Mouse (Mus musculus) gastrocnemius, postnatal 36 days (tissue): ENCODE data around the gene Bsnd. TPM values are rescaled to one million over a fixed set of nuclear protein-coding genes. Genes with fewer than 3 reads are reported as not detected.

ENCODE experiments used
- DNase-seq, 2 experiments: peaks; one replicate each; pipeline ENCODE4 v3.0.0; 2022
- intact Hi-C: fragments of 180-260 bp; cut with DNase I; formaldehyde crosslinking; loops from one replicate; pipeline ENCODE4 v1.15.1; 2025
- long read RNA-seq, 2 experiments: library from polyadenylated mRNA; stranded (forward); transcript quantifications; one replicate each; pipeline ENCODE4 v2.0.0; 2021
- total RNA-seq, 2 experiments: library from RNA; stranded (reverse); gene quantifications; 2 replicates each; pipeline ENCODE4 v1.2.3; 2021

Gene Bsnd
- not detected for total RNA-seq
- long read RNA-seq, experiment 1 = 0 reads
- long read RNA-seq, experiment 2 = 0 reads

DNA sequence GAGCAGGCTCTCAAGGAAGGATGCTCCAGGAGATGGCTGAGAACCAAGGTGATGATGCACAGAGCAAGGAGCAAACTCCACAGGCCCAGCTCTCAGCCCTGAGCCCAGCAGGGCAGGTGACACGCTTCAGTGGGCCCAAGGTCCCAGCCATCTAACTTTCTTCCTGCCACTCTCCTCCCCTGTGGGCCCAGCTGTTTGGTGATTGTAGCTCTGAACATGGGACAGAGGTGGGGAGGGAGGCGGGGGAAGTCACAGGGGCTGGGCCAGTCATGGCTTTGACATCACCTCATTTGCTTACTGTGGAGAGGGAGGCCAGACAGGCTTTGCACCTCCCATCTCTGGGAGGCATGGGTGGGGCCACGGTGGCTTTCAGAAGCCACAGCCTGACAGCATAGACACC is at the start of gene Bsnd:
Bsnd (minus strand) TSS at position 168 of the 400 bp plus-strand sequence.
- intact Hi-C loops = no loop called here
- DNase-seq = no peak

DNA sequence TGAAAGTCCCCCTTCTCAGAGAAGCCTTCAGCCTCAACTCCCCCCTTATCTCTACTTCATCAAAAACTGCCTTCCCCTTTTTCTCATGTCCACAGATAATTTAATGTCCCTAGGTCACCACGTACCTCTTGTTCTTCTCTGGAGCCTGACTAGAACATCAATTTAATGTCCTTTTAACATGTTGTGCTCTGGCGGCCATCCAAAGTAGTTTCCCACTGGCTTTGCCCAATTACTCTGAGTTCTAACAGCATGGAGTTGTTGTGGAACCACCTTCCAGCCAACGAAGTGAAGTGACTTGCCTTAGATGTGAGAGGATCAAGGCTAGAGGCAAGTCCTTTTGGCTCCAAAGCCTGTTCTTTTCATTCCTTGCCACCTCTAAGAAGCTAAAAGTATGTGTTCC is 49.4 kb upstream of the Bsnd start:
- no peak for DNase-seq
- intact Hi-C loops = no loop called here

DNA sequence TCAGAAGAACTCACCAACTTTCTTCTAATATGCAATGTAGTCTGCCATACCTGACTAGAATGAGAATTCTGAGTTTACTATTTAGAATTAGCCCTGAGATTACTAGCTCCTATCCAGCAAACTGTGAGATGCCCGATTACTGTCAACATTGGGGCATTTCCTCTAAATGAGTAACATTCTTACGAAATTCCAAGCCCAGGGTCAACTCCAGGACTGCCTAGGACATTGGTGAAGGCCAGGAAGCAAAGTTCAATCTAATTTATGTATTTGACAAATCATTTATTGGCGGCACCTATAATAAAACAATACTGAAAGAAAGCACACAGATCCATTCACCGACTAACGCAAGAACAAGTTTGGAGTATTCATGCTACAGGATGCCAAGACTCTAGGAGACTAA is 47.7 kb upstream of the Bsnd start:
- intact Hi-C loops = no loop called here
- no peak for DNase-seq

DNA sequence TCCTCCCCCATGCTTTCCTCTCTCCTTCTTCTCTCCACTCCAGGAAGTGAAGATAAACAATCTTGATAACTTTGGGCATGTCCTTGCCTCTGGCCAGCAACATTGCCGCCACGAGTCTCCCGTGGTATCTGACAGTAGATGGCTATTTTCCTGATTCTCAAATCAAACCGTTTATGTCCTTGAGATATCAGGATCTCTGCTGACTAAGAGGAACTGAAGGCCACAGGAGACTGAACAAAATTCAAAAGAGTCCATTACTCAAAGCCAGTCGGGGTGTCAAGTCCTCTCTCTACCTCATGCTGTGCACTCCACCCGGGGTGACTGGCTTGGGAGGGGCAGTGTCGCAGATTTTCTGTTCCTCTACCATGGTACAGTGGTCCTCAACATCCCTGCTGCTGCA is 42.2 kb upstream of the Bsnd start:
- intact Hi-C loops = no loop called here
- DNase-seq = no peak

DNA sequence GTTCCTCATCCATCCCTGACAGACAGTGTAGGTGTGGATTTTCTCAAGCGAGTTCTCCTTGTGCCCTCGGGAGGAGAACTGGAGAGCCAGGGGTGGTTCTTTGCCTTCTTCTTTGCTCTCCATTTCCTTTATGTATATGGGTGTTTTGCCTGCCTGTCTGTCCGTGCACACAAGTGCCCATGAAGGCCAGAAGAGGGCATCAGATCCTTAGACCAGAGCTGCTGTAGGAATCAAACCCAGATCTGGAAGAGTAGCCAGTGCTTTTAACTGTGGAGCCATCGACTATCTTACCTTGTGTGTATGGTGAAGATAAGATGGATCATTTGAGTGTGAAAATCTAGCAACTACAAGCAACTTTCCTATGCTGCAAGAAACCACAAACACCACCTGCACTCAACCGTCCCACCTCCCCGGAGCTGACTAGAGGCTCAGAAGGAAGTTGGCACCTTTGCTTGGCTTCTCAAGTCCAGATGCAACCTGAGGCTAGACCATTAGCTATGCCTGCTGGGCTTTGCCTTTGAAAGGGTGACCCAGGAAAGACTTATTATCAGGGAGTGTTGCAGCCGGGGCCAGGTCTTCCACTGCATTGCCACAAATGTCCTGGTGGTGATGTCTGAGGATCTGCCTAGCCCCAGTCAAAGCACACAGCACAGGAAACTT is 41.5 kb upstream of the Bsnd start:
- intact Hi-C loops = no loop called here
- no peak for DNase-seq

DNA sequence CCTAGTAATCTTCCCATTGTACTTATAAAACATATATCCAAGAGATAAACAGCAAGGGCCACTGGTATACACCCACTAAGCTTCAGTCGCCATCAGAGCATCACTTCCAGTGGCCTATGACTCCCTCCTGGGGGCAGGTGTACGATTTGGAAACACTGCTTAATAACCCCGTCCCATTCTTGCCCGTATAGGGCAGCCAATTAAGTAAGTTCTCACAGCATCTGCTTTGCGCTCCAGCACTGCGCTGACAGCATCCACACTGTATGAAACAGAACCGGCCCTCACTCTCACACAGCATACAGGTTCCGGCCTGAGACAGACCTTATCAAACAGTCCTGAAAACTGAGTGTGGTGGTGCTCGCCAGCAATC is 38.0 kb upstream of the Bsnd start:
- no peak for DNase-seq
- intact Hi-C loops = loop anchor here (1.0 kb wide), 1 partner anchor 56 kb away; no protein-coding TSS in a partner anchor

DNA sequence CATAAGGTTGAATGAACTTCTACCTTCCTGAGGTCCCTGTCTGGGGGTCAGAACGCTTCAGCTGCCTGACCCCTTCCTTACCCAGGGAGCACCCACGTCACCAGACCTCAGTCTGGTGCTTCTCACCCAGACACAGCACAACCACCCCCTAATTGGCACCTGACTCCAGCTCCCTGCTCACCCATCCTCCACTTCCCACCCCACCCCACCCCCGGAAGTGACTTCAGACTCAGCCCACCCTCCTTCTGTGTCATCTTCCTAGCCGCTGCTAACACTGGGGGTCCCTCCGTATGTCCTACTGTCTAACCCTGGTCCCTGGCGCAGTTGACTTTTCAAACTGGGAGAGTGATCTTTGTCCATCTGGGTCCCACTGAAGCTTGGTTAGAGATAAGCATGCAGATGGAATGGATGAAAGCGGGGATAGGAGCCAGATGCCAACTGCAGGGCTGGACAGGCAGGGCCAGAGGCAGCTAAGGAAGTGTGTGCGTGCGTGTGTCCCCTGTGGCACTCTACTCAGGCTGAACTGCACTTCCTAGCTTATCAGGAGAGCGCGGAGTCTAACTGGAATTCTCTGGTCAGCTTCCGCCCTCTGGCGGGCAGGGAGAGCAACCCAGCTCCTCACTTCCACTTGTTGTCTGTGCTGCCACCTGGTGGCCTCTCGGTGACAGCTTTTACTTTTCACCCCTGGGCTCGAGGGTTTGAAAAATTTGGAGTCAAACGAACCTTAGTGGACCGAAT is 37.5 kb upstream of the Bsnd start:
- intact Hi-C loops = loop anchor here (1.0 kb wide), 1 partner anchor 55 kb away; no protein-coding TSS in a partner anchor
- DNase-seq = peak; percentile 83 to 86

DNA sequence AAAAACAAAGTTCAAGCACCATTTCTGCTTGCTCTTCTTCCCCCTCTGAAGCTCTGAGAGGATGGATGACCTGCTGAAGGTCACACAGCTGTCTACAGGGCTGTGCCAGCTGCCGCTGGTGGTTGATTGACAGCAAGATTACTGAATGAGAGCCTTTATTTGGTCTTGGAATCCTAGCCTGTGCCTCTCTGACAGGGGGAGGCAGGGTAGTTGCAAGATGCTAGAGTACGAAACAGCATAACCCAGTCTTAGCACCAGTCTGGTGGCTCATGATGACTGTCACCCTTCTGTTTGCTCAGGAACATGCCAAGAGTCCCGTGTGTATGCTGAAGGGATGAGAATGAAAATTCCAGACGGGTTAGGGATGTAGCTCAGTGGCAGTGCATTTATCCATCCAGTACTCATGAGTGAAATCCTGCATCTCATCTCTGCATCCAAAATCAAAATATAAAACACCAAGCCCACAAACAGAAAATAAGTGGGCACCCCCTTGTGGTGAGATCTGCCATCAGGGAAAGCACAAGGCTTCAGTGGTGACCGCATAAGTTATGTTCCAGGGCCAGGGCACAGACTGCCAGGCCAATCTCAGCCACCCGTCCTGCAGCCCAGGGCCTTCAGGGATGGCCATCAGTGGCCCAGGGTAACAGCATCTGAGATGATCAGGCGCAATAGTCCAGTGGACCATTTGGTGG is 35.9 kb upstream of the Bsnd start:
- intact Hi-C loops = no loop called here
- no peak for DNase-seq

DNA sequence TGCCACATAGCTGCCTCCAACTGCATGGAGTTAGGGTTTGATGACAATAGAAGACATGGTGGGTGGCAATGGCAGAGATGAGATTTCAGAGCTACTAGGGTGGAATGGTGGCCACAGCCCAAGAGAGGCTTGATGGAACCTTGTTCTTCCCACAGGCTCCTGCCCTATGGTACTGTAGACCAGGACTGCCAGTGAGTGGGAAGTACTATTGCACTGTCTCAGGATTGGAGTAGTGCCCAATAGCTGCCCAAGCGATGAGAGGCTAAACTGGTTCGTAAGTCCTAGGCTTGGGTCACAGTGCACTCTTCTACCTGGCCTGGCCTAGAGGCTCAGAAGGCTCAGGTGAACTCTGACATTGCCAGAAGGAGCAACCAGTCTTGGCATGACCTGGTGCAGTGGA is 32.9 kb upstream of the Bsnd start:
- DNase-seq = no peak
- intact Hi-C loops = no loop called here

DNA sequence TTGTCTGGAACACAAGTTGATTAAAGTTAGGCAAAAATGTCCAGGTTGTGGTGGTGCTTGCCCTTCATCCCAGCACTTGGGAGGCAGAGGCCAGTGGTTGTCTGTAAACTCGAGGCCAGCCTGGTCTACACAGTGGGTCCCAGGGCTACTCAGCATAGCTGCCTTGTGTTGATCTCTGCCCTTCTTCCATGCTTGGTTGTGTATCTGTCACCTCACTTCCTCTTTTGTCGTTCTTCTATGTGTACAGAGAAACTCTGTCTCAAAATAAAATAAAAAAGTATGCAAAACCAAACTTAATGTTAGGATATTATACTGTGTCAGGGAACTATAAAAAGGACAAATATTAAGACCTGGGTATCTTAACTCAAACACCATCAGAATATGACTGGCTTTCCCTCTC is 32.0 kb upstream of the Bsnd start:
- intact Hi-C loops = no loop called here
- no peak for DNase-seq

DNA sequence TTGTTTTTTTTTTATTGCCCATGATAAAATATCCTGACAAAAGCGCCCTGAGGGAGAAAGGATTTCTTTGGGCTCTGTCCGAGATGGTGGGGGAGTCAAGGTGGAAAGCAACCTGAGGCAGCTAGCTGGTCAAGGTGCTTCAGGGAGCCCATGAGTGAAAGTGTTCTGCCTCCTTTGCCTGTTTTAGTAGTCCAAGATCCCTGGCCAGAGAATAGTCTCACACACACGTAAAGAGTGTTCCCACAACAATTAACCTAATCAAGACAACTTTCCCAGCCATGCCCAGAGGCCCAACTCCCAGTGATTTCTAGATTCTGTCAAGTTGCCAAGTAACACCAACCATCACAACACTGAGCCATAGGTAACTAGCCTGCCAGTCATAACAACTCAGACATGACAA is 30.5 kb upstream of the Bsnd start:
- DNase-seq = no peak
- intact Hi-C loops = no loop called here

DNA sequence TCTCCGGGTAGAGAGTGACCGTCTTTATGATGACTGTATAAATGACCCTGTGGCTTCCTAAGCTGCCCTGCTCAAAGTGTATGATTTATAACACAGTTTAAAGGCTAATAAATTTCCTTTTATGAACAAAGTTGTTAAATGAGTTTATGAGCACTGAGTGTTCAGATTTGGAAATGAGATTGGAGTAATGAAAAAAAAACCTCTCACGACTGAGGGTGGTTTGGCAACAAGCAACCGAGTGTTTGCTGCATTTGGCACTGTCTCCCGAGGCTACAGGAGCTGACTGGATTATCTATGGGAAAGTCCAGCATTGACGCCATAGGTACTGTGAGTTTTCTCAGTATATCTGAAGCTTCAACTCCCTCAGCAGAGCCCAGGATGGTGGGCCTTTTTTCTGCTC is 22.5 kb upstream of the Bsnd start:
- intact Hi-C loops = no loop called here

DNA sequence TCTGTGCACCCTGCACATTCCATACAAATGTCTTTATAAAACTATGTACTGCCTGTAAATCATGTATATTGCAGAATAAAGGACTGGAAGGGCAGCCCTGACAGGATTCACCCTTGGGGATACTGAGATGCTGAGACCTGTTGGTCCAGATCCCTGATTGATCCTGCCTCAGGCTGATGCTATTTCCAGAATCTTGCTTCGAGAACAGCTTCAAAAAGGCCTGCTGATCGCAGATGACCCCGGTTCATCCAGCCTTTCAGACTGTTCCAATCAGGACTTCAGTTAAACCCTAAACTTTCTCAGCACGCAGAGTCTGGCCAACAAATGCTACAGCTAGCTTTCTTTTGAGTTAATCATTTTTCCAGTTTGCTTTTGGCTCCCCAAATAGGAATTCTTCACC is 17.8 kb upstream of the Bsnd start:
- intact Hi-C loops = no loop called here
- DNase-seq = no peak

More for the DNA sequence above, 22.5 kb upstream of the Bsnd start:
- DNase-seq = no peak

DNA sequence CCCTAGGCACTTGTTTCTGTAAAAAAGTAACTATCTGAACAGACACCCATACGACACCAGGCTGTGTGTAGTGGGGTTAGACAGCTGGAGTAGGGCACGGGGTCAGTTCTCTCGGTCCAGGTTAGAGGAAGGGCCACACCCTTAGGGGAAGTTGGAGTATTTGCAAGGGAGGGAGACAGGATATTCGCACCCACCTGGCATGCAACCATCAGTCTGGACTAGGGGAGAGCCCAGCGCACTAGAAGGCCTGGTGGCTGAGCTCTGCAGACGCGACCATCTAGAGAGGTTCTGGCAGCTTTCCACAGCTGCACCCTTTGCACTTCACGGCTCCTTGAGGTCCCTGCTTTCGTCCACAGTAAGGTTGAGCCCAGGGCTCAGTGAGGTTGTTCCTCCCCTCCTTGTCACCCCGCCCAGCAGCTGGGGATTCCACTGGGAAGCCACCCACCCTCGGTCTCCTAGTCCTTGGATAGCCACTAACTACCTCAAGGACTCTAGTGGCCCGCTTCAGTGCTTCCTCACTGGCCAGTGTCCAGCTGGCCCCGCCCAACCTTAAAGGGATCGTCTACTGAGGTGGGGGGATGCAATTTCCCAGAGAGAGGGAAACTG is 13.5 kb upstream of the Bsnd start:
- no peak for DNase-seq
- intact Hi-C loops = no loop called here

DNA sequence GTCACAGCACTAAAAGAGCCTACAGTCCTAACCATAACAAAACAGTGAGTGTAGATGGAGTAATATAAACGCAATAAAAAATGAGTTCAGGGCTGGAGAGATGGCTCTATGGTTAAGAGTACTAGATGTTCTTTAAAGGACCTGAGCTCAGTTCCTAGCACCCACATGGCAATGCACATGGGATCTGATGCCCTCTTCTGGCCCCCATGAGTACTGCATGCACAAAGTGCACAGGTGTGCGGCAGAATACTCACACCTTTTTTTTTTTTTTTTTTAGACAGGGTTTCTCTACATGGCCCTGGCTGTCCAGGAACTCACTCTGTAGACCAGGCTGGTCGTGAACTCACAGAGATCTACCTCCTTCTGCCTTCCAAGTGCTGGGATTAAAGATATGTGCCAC is 11.5 kb upstream of the Bsnd start:
- DNase-seq = no peak
- intact Hi-C loops = no loop called here

DNA sequence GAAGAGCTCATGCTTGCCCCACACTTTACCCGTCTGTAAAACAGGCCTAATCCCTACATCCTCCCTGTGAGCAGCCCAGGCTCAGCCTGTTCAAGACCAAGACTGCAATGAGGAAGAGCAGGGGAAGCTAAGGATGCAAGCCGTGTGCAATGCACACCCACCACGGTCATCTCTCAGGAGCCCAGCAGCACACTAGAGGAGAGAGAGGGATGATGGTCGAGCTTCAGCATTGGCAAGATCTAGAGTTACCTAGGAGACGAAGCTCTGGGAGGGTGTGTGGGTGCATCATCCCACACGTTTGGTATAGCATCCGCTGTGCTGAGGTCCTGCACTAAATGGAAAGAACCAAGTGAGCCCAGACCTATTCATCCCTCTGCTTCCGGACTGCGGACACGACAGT is 8.0 kb upstream of the Bsnd start:
- intact Hi-C loops = no loop called here
- no peak for DNase-seq

DNA sequence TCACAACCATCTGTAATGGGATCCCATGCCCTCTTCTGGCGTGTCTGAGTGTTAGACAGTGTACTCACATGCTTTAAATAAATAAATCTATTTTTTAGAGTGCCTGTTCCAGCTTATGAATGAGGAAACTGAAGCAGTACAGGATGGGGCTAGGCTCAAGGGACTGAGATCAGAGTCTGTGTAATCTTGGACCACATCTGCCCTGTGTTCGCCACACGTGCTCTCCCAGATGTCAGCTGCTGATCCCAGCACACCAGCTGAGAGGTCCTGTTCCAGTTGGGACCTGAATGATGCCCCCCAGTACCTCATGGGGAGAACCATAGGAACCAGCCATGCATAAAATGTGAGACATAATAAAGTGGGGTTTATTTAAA is 6.4 kb upstream of the Bsnd start:
- intact Hi-C loops = no loop called here

DNA sequence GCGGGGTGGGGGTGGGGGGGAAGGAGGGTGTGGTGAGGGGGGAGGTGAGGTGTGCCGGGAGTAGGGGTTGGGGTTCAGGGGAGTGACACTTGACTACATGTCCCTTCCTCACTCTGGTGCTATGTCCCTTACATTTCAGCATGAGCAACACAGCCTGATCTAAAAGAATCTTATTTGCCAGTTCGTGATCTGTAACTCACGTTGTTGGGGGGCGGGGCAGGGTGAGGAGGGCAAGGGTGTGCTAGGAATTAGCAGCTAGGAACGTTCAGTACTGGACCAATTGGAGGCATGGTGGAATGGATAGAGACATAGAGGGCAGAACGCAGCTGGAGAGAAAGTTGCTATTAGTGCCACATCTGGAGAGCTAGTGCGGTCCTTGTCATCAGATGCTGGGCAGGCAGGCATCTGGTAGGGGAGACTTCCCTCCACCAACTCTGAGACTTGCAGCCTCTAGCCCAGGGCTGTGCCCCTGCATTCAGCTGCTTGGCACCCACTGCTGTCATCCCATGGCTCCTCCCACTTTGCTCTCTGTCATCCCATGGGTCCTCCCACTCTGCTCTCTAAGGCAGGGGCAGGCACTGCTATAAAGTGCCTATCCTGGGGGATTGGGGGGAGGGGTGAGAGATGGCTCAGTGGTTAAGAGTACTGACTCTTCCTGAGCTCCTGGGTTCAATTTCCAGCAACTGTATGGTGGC is 5.8 kb upstream of the Bsnd start:
- intact Hi-C loops = no loop called here
- no peak for DNase-seq

More for the DNA sequence above, 6.4 kb upstream of the Bsnd start:
- DNase-seq = no peak

DNA sequence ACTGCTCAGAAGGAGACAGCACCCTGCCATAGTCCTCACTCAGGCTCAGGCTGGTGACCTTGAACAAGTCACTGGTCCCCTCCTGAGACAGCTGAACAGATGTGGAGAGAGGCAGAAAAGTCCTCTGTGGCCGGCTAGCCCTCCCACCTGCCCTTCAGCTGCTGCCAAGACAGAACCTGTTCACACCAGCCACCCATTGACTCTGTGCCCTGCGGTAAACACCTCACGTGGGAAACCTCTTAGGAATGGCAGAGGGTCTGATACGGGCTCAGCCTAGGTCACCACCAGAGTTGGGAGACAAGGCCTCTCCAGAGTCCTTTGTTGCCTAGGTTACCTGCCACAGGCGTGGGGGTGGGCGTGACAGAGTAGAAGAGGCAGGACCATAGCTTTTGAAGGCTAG is 4.8 kb upstream of the Bsnd start:
- intact Hi-C loops = no loop called here
- DNase-seq = no peak

DNA sequence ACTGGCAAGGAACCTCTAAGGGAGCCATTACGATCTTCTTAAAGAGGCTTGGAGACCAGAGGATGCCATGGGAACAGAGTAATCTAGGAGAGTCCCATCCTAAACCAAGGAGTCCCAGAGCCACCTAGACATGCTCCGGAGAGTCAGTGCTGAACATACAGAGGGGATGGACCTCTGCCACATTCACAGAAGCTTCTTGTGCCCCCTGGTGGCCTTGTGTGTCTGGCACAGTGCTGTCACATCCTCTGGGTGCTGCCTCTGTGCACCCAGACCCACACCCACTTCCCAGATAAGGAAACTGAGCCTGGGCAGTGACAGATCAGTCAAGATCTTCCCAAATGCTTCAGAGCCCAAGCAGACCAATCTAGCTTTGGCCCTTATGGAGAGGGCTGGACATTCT is 1.6 kb upstream of the Bsnd start:
- intact Hi-C loops = loop anchor here (1.0 kb wide), 1 partner anchor 19 kb away; no protein-coding TSS in a partner anchor
- DNase-seq = no peak

DNA sequence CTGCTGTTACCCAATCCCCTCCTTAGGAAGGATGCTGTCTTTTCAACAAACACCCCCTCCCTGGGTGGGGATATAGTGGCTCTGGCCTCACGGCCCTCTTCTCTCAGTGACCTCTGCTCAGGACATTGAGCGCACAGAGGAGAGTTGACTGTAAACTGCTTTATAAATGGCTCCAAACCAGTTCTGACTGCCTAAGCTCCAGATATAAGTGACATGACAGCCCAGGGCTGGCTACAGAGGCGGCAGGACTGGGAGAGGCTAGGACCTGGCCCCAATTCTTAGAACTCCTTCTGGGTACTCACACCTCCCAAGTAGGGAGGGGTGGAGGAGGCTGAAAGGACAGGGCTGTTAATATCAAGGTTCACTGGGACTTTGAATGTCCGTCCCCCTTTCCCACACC is 1.5 kb downstream of the Bsnd start:
- peak in 1 of 2 experiments; percentile 6 for DNase-seq
- intact Hi-C loops = no loop called here
